Mouse (Mus musculus) heart, adult 18-20 months (tissue): ENCODE data around the gene Dmgdh. TPM values are rescaled to one million over a fixed set of nuclear protein-coding genes. Genes with fewer than 3 reads are reported as not detected.

Source experiments
- DNase-seq, 2 experiments: peaks; one replicate each; pipeline ENCODE4 v3.0.0; 2021 to 2022; ENCODE audit warnings: mixed read lengths in 1 of 2
- microRNA-seq, 2 experiments: library from miRNA; unstranded; fragments of <30 nt; microRNA quantifications; one replicate each; pipeline ENCODE4 v1.2.0; 2022
- total RNA-seq, 2 experiments: library from RNA; stranded (reverse); gene quantifications; 2 replicates each; pipeline ENCODE4 v1.2.3; 2021

Dmgdh gene
- total RNA-seq, 2 experiments from 2014 or later = not detected

DNA sequence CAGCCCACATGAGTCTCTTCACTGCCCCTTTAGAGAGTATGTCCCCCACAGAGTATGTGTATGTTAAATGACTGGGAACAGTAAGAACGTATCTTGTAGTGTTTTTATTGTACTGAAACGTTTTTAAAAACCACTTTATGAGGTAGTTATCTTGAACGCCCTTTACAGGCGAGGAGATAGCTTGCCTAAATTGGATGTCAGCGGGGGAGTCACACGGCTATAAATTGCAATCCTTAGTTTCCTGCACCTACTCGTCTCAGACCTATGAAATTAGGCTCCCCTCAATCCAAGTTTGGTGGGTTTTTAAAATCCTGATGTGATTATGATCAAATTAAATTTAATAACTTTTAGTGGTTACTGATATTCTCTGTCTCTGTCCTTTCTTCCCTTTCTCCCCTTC lies 98.6 kb downstream of the Dmgdh start:
- DNase-seq = no peak

- DNase-seq = no peak
Observed at GRCm38 (mm10) chr13:93773704-93774315, 99.6 kb downstream of the Dmgdh start.

- no peak for DNase-seq
Observed at GRCm38 (mm10) chr13:93782823-93783222, 108.6 kb downstream of the Dmgdh start.

DNA sequence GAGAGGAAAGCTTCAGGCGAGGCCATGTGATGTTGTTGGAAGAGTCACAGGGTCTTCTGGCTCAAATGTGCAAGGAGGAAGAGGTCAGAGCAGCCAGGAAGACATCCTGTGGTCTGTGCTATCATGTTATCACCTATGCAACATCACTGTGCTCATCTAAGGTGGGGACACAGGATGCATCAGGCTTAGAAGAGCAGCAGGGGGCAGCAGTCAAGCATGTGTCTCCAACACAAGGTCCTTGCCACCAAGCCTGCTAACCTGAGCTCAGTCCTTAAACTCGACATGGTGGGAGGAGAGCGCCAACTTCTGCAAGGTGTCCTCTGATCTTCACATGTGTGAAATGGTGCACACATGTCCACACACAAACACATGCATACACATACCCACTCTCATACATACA lies 111.1 kb downstream of the Dmgdh start:
- DNase-seq = no peak

GRCm38 (mm10) chr13:93786051-93786450 lies 111.8 kb downstream of the Dmgdh start:
- DNase-seq = no peak

- DNase-seq = peak in 1 of 2 experiments; percentile 12
Observed at GRCm38 (mm10) chr13:93787647-93788046, 113.4 kb downstream of the Dmgdh start.

GRCm38 (mm10) chr13:93792945-93793642 lies 118.9 kb downstream of the Dmgdh start:
- DNase-seq = peak; percentile 50 to 79

DNA sequence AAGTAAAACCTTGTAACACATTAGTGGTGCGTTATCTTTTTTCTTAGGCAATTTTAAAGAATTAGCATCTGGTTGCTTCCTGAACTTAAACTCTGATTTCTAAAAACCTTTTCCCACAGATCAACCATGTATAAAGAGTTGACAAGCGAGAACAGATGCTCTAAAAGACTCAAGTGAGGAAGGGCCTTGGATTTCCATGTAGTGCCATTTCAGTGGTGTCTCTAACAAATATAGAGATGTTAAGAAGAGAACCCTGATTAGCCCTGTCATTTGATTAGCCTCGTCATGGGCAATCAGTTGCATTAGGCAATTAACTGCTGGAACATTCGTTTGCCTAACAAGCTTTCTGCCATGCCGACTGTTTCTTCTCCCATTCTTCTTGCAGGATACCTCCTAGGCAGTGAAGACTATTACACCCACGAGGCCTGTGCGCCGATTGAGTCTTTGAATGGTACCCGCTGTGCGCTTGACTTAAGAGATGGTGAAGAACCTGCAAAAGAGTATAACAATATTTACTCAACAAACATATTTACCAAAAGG lies 119.5 kb downstream of the Dmgdh start:
- DNase-seq = no peak

- DNase-seq = no peak
Observed at GRCm38 (mm10) chr13:93797011-93797600, 122.9 kb downstream of the Dmgdh start.

Small RNA genes lying within 50 kb of the gene (microRNA-seq; reads per million reads assigned to microRNA genes)
- gene Mir5624 = 0 reads per million in 2 experiments

Other genes starting within 250 kb of the Dmgdh start
- gene Jmy, start 174.6 kb upstream of the Dmgdh start, total RNA-seq = 10 to 100 TPM; 45.2 to 47.8 TPM
- not detected for gene Bhmt, start 36.5 kb upstream of the Dmgdh start, total RNA-seq
- gene Bhmt2, start 131 bp upstream of the Dmgdh start, total RNA-seq = not detected
- 1 to 10 TPM; 5.8 to 5.9 TPM for gene Arsb, start 97.2 kb downstream of the Dmgdh start, total RNA-seq